Mouse (Mus musculus): Measurements from ENCODE around the gene Tubb3. TPM values are rescaled to one million over a fixed set of nuclear protein-coding genes. Genes with fewer than 3 reads are reported as not detected.

Tubb3 gene
- total RNA-seq, 2 experiments from 2014 or later = 2.0 to 8.2 TPM

Other genes with a start within 250 kb of the Tubb3 start
- 10 to 100 TPM; 45.0 to 48.5 TPM for gene Dpep1, start 225.2 kb upstream of the Tubb3 start, total RNA-seq (2021)
- gene Chmp1a, start 198.7 kb upstream of the Tubb3 start, total RNA-seq (2021) = 10 to 100 TPM; 79.3 to 86.2 TPM
- 1 to 10 TPM; 3.4 to 3.6 TPM for gene Spata33, start 198.6 kb upstream of the Tubb3 start, total RNA-seq (2021)
- gene Cdk10, start 186.6 kb upstream of the Tubb3 start, total RNA-seq (2021) = 10 to 100 TPM; 49.6 to 62.2 TPM
- gene Spata2l, start 175.2 kb upstream of the Tubb3 start, total RNA-seq (2021) = 10 to 100 TPM; 10.5 to 14.2 TPM
- 10 to 100 TPM; 21.6 to 23.5 TPM for gene Zfp276, start 157.2 kb upstream of the Tubb3 start, total RNA-seq (2021)
- 10 to 100 TPM; 20.3 to 24.0 TPM for gene Vps9d1, start 157.1 kb upstream of the Tubb3 start, total RNA-seq (2021)
- gene Fanca, start 92.8 kb upstream of the Tubb3 start, total RNA-seq (2021) = 1 to 10 TPM; 1.2 to 4.2 TPM
- 1 to 10 TPM; 1.7 to 3.1 TPM for gene Spire2, start 78.7 kb upstream of the Tubb3 start, total RNA-seq (2021)
- gene Tcf25, start 37.7 kb upstream of the Tubb3 start, total RNA-seq (2021) = 100 to 1,000 TPM; 218 to 255 TPM
- not detected for gene Mc1r, start 4.3 kb upstream of the Tubb3 start, total RNA-seq (2021)
- 10 to 100 TPM; 22.9 to 24.4 TPM for gene Def8, start 12.1 kb downstream of the Tubb3 start, total RNA-seq (2021)
- 10 to 100 TPM; 62.6 to 71.1 TPM for gene Afg3l1, start 66.5 kb downstream of the Tubb3 start, total RNA-seq (2021)
- gene Dbndd1, start 104.0 kb downstream of the Tubb3 start, total RNA-seq (2021) = under 1 TPM; 0.20 to 0.35 TPM
- gene Gas8, start 107.4 kb downstream of the Tubb3 start, total RNA-seq (2021) = 10 to 100 TPM; 12.8 to 14.5 TPM
- gene Rhou, start 242.5 kb downstream of the Tubb3 start, total RNA-seq (2021) = 10 to 100 TPM; 42.5 to 42.8 TPM